Mouse (Mus musculus) neural tube, embryonic 10.5 days (tissue): ENCODE measurements at regions not wholly inside any gene's neighbourhood (a gene's known extent, or its start where the extent isn't known, plus 50 kb on each side); places are given as distances from the start of the nearest gene placed in this dataset.
A peak's percentile ranks its signal among the peaks of the same experiment; 100 is the strongest.

ENCODE experiments used
- DNase-seq: peaks from one replicate; pipeline ENCODE4 v3.0.0-alpha.2; 2017; ENCODE audit warnings: low spot score; ENCODE audit errors: extremely low spot score

DNA sequence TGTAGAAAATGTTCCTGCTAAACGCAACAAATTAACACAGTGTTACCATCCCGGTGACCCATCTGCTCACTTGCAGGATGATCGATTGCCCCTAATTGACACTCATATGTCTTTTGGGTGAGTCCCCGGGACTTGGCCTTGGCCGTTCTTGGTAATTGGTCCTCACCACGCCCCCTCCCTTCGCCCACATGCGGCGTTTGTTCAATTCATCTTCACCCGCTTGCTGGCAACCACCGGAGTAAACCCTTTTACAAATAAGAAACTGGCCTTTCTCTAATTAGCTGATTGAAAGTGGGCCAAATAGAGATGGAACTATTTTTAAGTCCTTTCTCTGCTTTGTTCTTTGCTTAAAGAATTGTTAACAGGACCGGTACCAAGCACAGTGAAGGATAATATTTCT, 234.7 kb upstream of the Ajap1 start:
- no peak for DNase-seq

DNA sequence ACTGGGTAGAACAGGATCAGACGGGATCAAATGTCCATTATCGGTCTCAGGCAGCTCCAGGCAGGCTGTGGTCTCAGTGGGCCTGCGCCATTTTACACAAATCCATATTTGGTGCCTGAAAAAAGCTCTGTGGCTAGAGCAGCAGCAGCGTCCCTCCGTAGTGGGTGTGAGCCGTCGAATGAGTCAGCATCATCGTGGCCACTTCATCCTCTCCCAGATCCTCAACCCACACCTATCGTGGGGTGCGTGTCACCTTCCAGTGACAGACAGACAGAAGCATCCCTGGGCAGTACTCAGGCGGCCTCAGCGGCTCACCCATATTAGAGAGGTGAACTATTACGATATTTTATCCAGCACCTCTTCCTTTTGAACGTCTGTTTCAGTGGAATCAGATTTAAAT, 233.0 kb upstream of the A430005L14Rik start:
- DNase-seq = no peak

DNA sequence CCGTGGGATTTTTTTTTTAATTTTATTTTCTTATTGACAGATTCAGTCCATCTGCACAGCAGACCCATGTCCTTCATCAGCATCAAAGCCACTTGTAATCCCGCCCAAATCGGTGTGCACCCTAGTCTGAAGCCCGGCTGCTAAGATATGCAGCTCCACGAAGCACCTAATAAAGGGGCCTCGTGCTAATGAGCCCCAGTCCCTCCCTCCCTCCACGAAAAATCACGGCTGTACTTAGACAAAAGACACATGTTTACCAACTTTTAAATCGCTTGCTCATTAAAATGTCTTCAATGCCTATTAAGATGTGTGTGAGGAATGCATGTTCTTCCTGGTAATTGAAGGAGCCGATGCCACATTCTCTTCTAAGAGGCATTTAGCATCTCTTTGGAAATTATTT, 229.8 kb upstream of the A430005L14Rik start:
- DNase-seq = no peak

DNA sequence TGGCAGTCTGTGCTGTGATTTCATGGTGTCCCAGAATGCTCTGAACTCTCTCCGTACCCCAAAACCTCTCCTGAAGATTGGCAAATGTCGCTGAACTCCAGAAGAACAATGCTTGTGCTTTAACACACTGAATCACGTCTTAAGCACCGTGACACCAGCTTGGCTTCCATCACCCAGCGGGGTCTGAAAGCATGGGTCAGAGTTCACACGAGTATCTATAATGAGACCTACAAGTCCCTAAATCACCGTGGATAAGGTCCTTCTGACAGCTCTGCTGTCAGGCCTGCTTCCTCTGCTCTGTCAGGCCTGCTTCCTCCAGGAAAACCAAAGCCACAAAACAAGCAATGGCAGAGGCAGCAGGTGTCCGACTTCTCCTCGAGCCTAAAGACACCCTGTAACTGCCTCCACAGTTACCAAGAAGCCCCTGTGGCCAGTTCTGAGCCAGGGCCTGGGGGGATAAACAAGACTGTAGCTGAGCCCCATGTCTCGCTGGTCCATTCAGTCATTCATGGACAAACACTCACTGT, 229.1 kb upstream of the A430005L14Rik start:
- DNase-seq = no peak

DNA sequence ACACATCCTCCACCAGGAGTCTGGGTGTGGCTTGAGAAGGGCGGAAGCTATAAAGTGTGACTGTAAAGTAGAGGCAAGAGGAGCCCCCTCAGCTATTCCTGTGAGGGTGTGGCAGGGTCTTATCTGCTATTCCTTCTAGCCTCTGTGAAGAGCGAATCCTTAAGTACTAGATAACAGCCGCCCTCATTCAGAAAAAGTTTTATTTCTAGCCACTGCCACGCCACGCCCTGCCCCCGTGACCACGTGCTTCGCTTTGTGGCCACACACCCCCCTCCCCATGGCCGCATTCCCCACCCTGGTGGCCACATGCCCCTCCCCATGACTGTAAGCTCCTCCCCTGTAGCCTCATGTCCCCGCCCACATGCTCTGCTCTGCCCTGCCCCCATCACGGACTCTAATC, 218.9 kb upstream of the A430005L14Rik start:
- DNase-seq = no peak

DNA sequence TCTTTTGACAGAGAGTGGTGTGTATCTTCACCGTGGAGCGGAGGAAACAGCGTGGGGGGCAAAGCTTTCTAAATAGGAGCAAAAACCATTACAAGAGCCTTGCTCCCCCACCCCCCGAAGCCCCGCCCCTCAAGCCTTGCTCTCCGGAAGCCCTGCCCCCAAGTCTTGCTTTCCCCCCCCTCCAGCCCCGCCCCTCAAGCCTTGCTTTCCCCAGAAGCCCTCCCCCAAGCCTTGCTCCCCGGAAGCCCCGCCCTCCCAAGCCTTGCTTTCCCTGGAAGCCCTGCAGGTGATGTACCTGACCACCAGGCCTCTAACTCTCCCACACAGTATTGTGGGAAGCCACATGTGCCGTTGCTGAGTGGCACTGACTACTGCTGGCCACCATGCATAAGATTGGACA, 214.8 kb upstream of the A430005L14Rik start:
- no peak for DNase-seq

DNA sequence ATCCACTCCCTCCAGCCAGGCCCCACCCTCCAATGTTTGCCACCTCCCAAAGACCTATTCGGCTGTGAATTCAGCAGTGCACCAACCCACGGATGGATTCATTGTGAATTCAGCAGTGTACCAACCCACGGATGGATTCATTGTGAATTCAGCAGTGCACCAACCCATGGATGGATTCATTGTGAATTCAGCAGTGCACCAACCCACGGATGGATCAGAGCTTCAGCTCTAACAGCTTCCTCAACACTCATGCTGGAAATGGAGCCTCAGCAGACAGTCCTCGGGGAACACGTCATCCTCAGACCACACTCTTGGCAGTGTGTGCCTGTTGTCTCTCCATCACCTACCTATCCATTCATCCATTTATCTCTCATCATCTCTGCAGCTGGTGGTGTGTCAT, 204.2 kb upstream of the A430005L14Rik start:
- DNase-seq = no peak

DNA sequence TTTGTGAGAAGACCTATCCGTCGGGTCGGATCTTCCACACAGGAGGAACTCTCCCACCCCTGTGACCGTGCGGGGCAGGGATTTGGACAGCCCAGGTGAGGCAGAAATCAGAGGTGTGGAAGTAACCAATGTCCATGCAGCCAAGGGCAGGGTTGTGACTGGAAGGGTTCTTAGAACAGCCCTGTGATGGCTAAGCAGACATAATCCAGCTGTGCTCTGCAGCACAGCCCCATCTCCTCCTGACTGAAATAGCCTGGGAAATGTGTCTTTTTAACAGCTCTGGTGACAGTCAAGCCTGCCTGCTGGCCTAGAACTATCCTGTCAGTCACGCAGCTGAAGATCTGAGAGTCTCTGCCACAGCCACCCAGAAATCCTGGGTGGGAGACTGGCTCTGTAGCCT, 198.7 kb upstream of the A430005L14Rik start:
- no peak for DNase-seq

DNA sequence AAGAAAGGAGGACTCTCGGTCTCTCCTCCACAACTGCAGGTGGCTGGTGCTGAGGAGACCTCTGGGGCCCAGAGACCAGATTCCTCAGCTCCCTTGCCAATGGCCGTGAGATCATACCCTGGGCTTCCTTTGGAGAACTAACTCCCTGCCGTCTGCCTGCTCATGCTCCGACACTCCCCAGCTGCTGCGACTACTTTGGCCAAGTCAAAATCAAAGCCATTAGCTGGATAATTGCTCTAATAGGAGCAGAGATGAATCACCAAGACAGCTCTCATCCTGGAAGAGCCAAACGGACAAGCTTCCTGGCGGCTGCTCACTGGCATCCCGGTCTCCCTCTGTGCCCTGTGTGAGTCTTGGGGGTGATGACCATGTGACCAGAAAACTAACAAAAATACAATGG, 198.3 kb upstream of the A430005L14Rik start:
- DNase-seq = no peak

DNA sequence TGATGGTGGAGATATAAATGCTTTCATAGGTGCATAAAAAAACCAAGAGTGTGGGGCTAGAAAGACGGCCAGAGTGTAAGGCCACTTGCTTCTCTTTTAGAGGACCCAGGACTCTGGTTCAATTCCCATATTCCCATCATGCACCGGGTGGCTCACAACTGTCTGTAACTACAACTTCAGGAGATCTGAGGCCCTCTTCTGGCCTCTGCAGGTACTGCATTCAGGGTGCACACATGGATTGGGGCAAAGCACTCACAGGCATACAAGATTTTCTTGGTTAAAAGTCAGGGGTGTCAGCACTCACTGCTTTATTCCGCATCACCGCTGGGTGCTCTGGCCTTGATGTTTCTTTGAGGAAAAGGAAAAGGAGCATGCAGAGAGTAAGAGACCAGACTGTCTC, 196.1 kb upstream of the A430005L14Rik start:
- DNase-seq = no peak

DNA sequence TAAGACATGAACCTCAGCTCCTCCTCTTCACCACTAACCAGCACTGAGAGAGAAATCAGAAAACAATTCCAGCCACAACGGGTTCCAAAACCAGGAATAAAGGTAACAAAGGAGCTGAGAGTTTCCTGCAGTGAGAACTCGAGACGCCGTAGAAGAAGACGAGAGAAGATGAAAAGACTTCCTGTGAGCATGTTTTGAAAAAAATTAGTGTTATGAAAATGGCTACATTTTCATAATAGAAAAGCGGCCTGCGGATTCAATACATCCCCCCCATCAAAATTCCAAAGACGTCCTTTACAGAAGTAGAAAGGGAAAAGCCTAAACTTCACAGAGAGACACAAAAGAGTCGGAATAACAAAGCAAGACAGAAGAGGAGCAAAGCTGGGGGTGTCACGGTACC, 193.6 kb upstream of the A430005L14Rik start:
- DNase-seq = no peak

DNA sequence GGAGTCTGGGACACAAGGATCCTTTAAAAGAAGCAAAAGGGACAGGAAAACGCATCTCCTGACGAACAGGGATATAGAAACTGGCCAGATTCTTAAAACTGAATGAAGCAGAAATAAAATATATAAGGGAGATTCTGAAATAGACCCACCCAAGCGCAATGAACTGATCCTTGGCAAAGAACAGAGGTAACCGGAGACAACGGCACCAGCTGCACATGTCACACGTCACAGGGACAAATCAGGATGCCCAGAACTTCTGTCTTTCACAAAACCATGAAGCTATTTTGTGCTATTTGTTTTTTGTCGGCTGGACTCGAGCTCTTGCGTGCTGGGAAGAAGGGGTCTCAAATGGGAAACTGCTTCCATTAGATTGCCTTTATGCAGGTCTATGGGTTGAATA, 189.3 kb upstream of the A430005L14Rik start:
- no peak for DNase-seq

DNA sequence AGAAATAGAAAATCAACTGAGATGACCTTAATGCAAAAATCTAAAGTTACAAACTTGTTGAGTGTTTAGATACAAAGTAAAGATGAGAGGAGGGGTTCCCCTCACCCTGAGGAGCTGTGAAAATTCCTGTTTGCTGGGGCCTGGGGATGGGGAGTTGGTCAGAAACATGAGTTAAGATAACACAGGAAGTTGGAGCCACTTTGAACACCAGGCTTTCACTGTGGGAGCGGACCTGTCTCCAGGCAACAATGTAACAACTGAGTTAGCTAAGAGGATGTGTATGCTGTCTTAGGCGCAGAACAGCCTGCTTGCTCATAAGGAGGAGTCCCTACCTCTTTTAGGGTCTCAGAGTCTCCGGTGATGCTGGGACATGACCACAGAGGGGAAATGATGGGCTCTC, 188.7 kb upstream of the A430005L14Rik start:
- DNase-seq = no peak

DNA sequence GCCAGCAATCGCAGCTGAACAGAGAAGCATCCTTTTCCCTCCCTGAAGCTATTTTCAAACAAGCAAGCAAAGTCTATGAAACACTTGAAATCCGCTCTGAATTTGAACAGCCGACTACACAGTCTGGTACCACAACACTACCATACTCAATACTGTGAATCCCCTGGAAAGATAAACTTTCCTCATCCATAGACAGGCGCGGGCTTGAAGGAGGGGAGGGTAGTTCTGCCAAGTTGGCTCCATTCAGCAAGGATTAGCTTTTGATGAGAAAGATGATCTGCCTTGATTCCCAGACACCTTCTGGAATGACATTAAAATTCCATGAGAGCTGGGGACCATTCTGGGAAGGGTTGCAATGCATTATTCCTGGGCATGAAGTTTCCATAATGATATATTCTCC, 186.4 kb upstream of the A430005L14Rik start:
- DNase-seq = no peak

DNA sequence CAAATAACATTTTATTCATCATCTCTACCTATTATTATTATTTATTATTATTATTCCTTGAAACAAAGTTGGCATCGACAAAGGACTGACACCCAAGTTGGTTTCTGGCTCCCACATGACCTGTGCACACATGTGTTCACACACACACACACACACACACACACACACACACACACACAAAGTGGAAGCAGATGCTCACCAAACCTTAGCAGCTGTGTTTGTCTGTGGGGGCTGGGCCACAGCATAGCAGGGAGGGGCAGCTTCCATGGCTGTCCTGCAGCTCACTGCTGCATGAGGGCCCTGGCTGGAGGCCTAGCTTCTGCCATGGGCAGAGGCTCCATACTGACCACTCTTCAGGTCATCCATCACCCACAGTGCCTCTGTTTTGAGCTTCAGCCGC, 176.5 kb upstream of the A430005L14Rik start:
- no peak for DNase-seq

DNA sequence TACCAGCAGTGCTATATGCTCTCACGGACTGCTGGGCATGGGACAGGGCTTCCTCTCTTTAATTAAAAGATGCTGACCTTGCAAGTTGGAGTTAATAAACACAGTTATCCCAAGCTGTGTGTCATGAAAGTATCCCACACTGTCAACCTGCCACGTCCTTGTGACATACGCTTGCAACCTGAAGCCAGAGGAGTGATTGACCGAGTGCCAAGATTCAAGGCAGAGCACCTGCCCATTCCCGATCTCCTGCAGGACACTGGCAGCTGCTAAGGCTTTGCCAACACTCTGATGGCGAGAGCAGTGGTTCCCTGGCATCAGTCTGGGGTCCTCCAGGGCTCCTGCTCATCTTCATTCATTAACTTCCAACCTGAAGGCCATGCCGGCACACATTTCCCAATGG, 175.8 kb upstream of the A430005L14Rik start:
- no peak for DNase-seq

DNA sequence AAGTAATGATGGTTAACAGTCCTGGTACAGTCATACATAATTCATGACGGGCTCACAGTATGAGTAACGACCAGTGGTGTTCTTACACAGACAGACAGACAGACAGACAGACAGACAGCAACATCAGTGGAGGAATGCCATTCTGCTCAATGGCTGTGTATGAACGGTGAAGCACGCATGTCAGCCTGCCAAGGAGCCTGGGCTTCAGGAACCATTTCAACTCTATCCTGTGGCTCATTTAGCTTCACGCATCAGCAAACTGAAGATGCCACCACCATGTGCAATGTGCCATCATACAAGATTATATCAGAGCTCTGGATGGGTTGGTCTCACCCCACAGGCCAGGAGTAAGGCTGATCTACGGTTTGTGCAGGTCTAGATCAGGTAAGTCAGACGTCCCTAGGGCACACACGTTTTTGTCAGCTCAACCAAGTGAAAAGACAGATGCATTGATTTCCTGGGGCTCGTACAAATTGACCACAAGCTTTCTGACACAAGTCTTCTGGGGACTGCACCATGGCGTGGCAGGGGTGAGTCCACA, 175.0 kb upstream of the A430005L14Rik start:
- no peak for DNase-seq

DNA sequence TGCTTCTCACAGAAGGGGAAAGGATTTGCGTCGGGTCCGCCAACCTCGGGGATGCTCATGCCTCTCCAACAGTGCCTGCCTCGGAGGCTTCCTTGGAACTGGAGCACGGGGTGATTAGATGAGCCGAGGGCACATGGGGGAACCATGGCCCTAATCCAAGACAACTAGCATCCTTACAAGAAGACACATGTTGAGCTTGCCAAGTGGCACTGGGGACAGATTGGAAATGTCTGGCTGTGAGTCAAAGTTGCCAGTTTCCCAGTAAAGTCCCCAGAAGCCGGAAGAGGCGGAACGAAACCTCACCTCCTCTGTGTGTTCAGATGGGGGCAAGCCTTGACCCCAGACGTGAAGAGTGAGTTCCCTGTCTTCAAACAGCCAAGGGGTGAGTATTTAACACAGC, 172.6 kb upstream of the A430005L14Rik start:
- DNase-seq = no peak

DNA sequence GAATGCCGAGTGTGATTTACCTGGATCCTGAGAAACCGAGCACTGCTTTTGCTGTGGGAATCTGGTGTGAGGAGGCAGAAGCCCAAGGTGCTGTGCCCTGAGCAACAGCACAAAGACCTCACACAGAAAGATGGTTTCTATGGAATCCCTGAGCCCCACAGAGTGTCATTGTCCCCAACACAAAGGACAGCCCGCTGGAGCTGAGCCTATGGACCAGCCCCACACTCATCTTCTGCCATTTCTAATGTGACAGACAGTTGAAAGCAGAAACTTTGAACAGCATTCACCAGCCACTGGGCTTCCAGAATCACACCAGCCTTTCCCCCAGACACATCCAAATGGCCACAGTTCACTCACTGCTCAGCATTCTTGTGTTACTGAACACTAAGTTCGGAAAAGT, 171.5 kb upstream of the A430005L14Rik start:
- DNase-seq = no peak

DNA sequence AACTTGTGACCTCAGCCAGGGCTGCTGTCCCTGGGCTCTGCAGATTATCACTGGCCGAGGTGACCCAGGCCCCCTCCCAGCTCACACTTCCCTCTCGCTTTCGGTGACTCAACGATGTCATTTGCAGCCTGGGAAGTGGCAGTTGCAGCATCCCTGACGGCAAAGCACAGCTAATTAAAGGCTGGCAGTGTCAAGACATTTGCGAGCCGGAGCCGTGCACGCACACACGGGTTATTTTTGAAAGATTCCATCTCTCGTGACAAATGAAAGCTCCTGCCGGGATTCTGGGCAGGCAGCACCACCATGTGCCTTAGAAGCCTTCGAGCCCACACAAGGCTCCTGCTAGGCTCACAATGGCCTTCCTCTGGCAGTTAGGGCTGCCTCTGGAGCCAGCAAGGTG, 164.7 kb upstream of the A430005L14Rik start:
- DNase-seq = no peak

DNA sequence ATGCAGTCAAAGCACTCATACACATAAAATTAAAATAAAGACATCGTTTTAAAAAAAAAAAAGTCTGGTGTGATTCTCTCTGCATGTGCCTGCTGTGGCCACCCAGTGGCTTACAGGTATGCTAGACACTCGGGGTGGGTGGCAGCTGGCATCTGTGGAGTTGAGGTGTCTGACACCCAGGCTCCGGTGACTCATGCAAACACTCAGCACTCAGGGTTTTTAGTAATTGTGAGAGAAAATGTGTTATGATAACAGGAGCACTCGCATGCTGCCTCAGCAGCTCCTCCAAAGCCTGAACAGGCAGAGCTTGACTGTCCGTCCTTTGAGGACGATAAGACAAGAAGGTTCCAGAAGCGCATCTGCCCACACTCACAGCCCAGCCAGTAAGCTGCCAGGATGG, 159.0 kb upstream of the A430005L14Rik start:
- DNase-seq = no peak

DNA sequence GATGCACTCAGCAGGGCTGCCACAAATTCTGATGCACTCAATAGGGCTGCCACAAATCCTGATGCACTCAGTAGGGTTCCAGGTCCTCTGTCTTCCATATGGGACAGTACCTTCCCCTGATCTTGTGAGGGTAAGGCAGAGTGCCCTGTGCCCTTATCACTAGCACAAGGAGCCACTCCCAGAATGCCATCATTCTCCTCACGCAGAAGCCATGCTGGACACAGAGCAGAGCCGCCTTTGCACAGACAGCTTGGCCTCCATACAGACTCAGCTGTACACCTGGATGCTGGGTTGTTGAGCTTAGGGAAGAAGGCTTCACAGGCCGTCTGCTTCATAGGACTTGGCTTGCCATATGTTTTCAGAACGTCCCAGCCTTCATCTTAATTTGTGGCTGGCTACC, 151.3 kb upstream of the A430005L14Rik start:
- DNase-seq = no peak

DNA sequence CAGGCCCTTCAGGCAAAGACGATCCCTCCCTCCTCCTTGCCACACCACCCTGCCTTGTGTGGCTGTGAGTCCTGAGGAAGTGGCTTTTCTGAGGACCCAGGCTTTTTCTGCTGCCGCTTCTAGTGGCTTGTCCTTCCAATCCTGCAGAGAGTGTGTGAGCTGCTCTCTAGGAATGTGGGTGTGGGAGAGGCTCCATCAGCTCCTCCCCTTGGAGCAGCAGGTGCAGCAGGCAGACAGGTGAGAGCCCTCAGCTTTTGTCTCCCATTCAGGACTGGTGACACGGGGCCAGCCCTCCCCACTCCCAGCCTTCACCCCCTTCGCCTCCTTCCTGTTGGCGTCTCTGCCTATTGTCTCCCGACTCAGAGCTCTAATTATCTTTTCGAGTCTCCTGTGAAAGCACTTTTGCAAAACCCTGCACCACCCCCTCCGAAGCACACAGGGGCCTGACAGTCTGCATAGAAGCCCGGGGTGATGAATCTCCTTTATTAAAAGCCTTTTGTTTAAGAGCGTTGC, 150.8 kb upstream of the A430005L14Rik start:
- peak; percentile 32 for DNase-seq
